Mouse (Mus musculus) erythroblast, adult 5-6 weeks (primary cell): ENCODE measurements around the gene Sipa1l3. TPM values are rescaled to one million over a fixed set of nuclear protein-coding genes. Genes with fewer than 3 reads are reported as not detected.

Source experiments
- ATAC-seq: replicated peaks from 2 replicates; pipeline ENCODE4 v1.8.0; 2016; ENCODE audit warnings: moderate number of reproducible peaks, mild to moderate bottlenecking, moderate TSS enrichment, inconsistent platforms; ENCODE audit not compliant: poor library complexity, low FRiP score, severe bottlenecking
- total RNA-seq, 2 experiments: library from RNA; stranded (forward) in 1 of 2; stranded (reverse) in 1 of 2; fragments of 150-400 nt in 1 of 2; fragments of 200-764, 138-1000 nt in 1 of 2; gene quantifications; 2 replicates each; pipeline versions ENCODE4 v1.2.3 to v1.2.4; 2015 to 2017; ENCODE audit warnings: low replicate concordance in 2 of 2

The Sipa1l3 gene
- total RNA-seq, 2 experiments from 2014 or later, result 5.2 to 5.4 TPM

GRCm38 (mm10) chr7:29294111-29294761, 224.2 kb downstream of the Sipa1l3 start:
- no peak for ATAC-seq

- ATAC-seq, result no peak
Measured at GRCm38 (mm10) chr7:29293131-29294065, 225.0 kb downstream of the Sipa1l3 start.

- no peak for ATAC-seq
Measured at GRCm38 (mm10) chr7:29292458-29293098, 225.9 kb downstream of the Sipa1l3 start.

GRCm38 (mm10) chr7:29291616-29292457, 226.6 kb downstream of the Sipa1l3 start:
- no peak for ATAC-seq

GRCm38 (mm10) chr7:29290691-29291485, 227.6 kb downstream of the Sipa1l3 start:
- ATAC-seq, result no peak

GRCm38 (mm10) chr7:29289856-29290255, 228.6 kb downstream of the Sipa1l3 start:
- ATAC-seq, result no peak

GRCm38 (mm10) chr7:29288942-29289638, 229.4 kb downstream of the Sipa1l3 start, which contains the start of gene Ppp1r14a:
Gene Ppp1r14a, plus strand, starts transcription at chr7:29289308.
- 0 out of 2 replicates have a peak, but pooled peaks have one; percentile 60 for ATAC-seq

GRCm38 (mm10) chr7:29288079-29288478, 230.4 kb downstream of the Sipa1l3 start:
- ATAC-seq, result no peak

GRCm38 (mm10) chr7:29287481-29287880, 231.0 kb downstream of the Sipa1l3 start:
- ATAC-seq, result no peak

- no peak for ATAC-seq
Measured at GRCm38 (mm10) chr7:29284523-29284922, 233.9 kb downstream of the Sipa1l3 start.

GRCm38 (mm10) chr7:29283876-29284275, 234.6 kb downstream of the Sipa1l3 start:
- ATAC-seq, result no peak

- ATAC-seq, result no peak
Measured at GRCm38 (mm10) chr7:29282074-29282554, 236.3 kb downstream of the Sipa1l3 start.

- ATAC-seq, result no peak
Measured at GRCm38 (mm10) chr7:29281201-29282073, 237.0 kb downstream of the Sipa1l3 start, which contains the start of gene Spint2. Gene Spint2, minus strand, starts transcription at chr7:29281912.

GRCm38 (mm10) chr7:29280801-29281200, 237.6 kb downstream of the Sipa1l3 start:
- ATAC-seq, result no peak

GRCm38 (mm10) chr7:29279924-29280323, 238.5 kb downstream of the Sipa1l3 start:
- no peak for ATAC-seq

GRCm38 (mm10) chr7:29279261-29279660, 239.2 kb downstream of the Sipa1l3 start:
- no peak for ATAC-seq

- ATAC-seq, result no peak
Measured at GRCm38 (mm10) chr7:29277510-29277909, 240.9 kb downstream of the Sipa1l3 start.
